Mouse (Mus musculus): ENCODE measurements around the gene E2f6. TPM values are rescaled to one million over a fixed set of nuclear protein-coding genes. Genes with fewer than 3 reads are reported as not detected.
A peak's percentile ranks its signal among the peaks of the same experiment; 100 is the strongest.

The E2f6 gene
- polyA plus RNA-seq, 1 experiment from 2014 or later: 45.5 TPM

DNA sequence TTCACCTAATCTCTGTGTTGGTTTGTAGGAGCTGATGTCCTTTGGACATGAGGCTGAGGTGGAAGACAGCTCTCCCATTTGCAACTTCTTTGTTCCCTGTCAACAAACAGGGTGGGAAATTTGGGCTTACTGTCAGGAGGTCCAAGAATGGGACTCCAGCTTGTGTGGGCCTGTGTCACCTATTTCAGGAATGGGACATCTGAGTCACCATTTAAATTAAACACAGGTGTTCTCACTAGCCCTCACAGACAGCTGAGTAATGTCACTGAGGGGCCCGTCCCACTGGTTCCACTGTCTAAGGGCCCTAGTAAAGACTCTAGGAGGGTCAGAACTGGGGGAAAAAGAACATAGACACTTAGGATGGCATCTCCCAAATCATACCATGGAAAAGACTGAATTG is 61.2 kb downstream of the E2f6 start:
- no peak overlapping the region for H3K4me3 ChIP-seq (ENCODE audit: low read length)
- H3K4me1 ChIP-seq (ENCODE audit: control insufficient read depth, insufficient read depth, low read length): peaks cover 67% of the 10 kb centered on the region
- no peak overlapping the region for H3K4me2 ChIP-seq (ENCODE audit: low read depth, low read length)
- H3K27me3 ChIP-seq (ENCODE audit: control insufficient read depth, insufficient read depth, low read length): no peaks in the 10 kb centered on the region
- no peak overlapping the region for H3K9ac ChIP-seq (ENCODE audit: low read length)
- ATAC-seq (replicated peaks; ENCODE audit: extremely low read depth, insufficient read depth, low FRiP score): no peak
- WGBS: 78% methylated on average over 1 of the region's 1 CpGs
- no peaks in the 10 kb centered on the region for H3K9me3 ChIP-seq (replicated peaks; ENCODE audit: control insufficient read depth, low read length)
- no peak overlapping the region for H3K27ac ChIP-seq (ENCODE audit: low read length)
- no peaks in the 10 kb centered on the region for H3K36me3 ChIP-seq (ENCODE audit: control insufficient read depth, insufficient read depth)

- H3K4me1 ChIP-seq (ENCODE audit: control insufficient read depth, insufficient read depth, low read length): peaks cover 68% of the 10 kb centered on the region
- no peak overlapping the region for H3K4me2 ChIP-seq (ENCODE audit: low read depth, low read length)
- H3K27ac ChIP-seq (ENCODE audit: low read length): no peak overlapping the region
- no peak overlapping the region for H3K9ac ChIP-seq (ENCODE audit: low read length)
- H3K36me3 ChIP-seq (ENCODE audit: control insufficient read depth, insufficient read depth): no peaks in the 10 kb centered on the region
- H3K4me3 ChIP-seq (ENCODE audit: low read length): no peak overlapping the region
- WGBS: 49% methylated on average over 7 of the region's 7 CpGs
- no peaks in the 10 kb centered on the region for H3K9me3 ChIP-seq (replicated peaks; ENCODE audit: control insufficient read depth, low read length)
- H3K27me3 ChIP-seq (ENCODE audit: control insufficient read depth, insufficient read depth, low read length): no peaks in the 10 kb centered on the region
- ATAC-seq (replicated peaks; ENCODE audit: extremely low read depth, insufficient read depth, low FRiP score): no peak
These were observed 62.2 kb downstream of the E2f6 start for GRCm38 (mm10) chr12:16872926-16873464.

GRCm38 (mm10) chr12:16873549-16873948 is 62.8 kb downstream of the E2f6 start:
- Histone ChIP-seq H3K27me3 (ENCODE audit: control insufficient read depth, insufficient read depth, low read length) (no peaks in the 10 kb centered on the region), H3K4me1 (ENCODE audit: control insufficient read depth, insufficient read depth, low read length) (peaks cover 62% of the 10 kb centered on the region), H3K27ac (ENCODE audit: low read length) (no peak overlapping the region), H3K36me3 (ENCODE audit: control insufficient read depth, insufficient read depth) (no peaks in the 10 kb centered on the region), H3K4me2 (ENCODE audit: low read depth, low read length) (no peak overlapping the region), H3K9me3 (replicated peaks; ENCODE audit: control insufficient read depth, low read length) (no peaks in the 10 kb centered on the region), H3K9ac (ENCODE audit: low read length) (no peak overlapping the region), H3K4me3 (ENCODE audit: low read length) (no peak overlapping the region)
- WGBS: 53% methylated on average over 7 of the region's 7 CpGs
- no peak for ATAC-seq (replicated peaks; ENCODE audit: extremely low read depth, insufficient read depth, low FRiP score)

DNA sequence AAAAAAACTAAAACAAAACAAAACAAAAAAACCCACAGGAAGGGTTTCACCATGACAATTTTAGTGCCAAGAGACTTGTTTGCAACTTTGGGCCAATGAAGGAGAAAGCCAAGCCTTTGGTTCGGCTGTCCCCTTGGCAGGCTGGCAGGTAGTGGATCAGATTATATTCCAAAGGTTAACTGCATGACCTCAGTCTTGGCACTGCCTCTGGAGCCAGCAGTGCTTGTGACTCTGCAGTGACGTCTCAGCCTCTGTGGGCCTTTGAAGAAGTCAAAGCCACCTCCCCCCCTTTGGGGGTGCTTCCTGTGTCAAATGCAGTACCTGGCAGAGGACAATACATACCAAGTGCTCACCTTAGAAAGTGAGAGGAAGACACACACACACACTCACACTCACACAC is 63.3 kb downstream of the E2f6 start:
- no peaks in the 10 kb centered on the region for H3K27me3 ChIP-seq (ENCODE audit: control insufficient read depth, insufficient read depth, low read length)
- ATAC-seq (replicated peaks; ENCODE audit: extremely low read depth, insufficient read depth, low FRiP score): no peak
- WGBS: 22% methylated on average over 2 of the region's 2 CpGs
- no peak overlapping the region for H3K9ac ChIP-seq (ENCODE audit: low read length)
- no peak overlapping the region for H3K4me2 ChIP-seq (ENCODE audit: low read depth, low read length)
- H3K4me3 ChIP-seq (ENCODE audit: low read length): no peak overlapping the region
- no peak overlapping the region for H3K27ac ChIP-seq (ENCODE audit: low read length)
- peaks cover 57% of the 10 kb centered on the region for H3K4me1 ChIP-seq (ENCODE audit: control insufficient read depth, insufficient read depth, low read length)
- H3K9me3 ChIP-seq (replicated peaks; ENCODE audit: control insufficient read depth, low read length): no peaks in the 10 kb centered on the region
- H3K36me3 ChIP-seq (ENCODE audit: control insufficient read depth, insufficient read depth): no peaks in the 10 kb centered on the region

DNA sequence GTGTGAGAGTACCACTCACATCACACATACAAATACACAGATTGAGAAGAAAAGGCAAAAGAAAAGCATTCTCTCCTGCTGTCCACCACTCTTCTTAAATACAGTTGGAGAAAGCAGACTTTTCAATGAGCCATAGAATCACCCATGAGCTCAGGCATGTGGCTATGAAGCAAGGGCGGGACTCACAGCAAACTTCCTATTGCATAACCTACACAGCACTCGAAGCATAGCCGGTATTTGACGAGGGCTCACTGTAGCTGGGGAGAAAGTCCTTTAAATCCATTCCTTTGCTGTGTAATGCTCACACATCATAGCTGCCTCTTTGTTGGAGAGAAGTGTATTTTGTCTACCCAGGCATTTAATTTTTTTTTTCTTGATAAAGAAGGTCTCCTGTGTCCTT is 64.5 kb downstream of the E2f6 start:
- 17% methylated on average over 4 of the region's 4 CpGs for WGBS
- ATAC-seq (replicated peaks; ENCODE audit: extremely low read depth, insufficient read depth, low FRiP score): no peak
- Histone ChIP-seq H3K27ac (ENCODE audit: low read length) (peak overlapping the region; percentile 29; the same call in 1 of the 2 replicates), H3K9ac (ENCODE audit: low read length) (0 out of 2 replicates have a peak overlapping the region, but pooled peaks have one; percentile 17), H3K4me2 (ENCODE audit: low read depth, low read length) (no peak overlapping the region), H3K9me3 (replicated peaks; ENCODE audit: control insufficient read depth, low read length) (no peaks in the 10 kb centered on the region), H3K4me3 (ENCODE audit: low read length) (no peak overlapping the region), H3K36me3 (ENCODE audit: control insufficient read depth, insufficient read depth) (no peaks in the 10 kb centered on the region), H3K27me3 (ENCODE audit: control insufficient read depth, insufficient read depth, low read length) (no peaks in the 10 kb centered on the region), H3K4me1 (ENCODE audit: control insufficient read depth, insufficient read depth, low read length) (peaks cover 46% of the 10 kb centered on the region)

DNA sequence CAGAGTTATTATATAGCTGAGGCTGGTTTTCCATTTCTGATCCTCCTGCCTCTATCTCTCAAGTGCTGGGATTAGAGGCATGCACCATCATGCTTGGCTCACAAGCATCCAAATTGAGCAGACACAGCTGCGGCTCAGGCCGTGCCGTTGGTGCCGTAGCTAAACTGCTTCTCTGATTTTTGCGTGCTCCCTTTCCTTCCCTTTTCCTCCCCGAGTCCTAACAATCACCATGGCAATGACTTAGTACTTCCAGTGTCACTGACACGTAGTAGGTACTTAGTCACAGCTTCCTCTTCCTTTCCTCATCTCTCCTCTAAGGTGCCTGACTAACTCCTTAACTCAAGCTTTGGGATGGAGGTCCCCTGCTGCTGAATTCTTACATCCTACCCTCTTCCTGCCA is 64.9 kb downstream of the E2f6 start:
- Histone ChIP-seq H3K9me3 (replicated peaks; ENCODE audit: control insufficient read depth, low read length) (no peaks in the 10 kb centered on the region), H3K27ac (ENCODE audit: low read length) (peak overlapping the region; percentile 29; the same call in 1 of the 2 replicates), H3K4me3 (ENCODE audit: low read length) (no peak overlapping the region), H3K4me1 (ENCODE audit: control insufficient read depth, insufficient read depth, low read length) (peaks cover 41% of the 10 kb centered on the region), H3K27me3 (ENCODE audit: control insufficient read depth, insufficient read depth, low read length) (no peaks in the 10 kb centered on the region), H3K4me2 (ENCODE audit: low read depth, low read length) (no peak overlapping the region), H3K9ac (ENCODE audit: low read length) (no peak overlapping the region), H3K36me3 (ENCODE audit: control insufficient read depth, insufficient read depth) (no peaks in the 10 kb centered on the region)
- 50% methylated on average over 7 of the region's 7 CpGs for WGBS
- no peak for ATAC-seq (replicated peaks; ENCODE audit: extremely low read depth, insufficient read depth, low FRiP score)

GRCm38 (mm10) chr12:16876667-16877066 is 65.9 kb downstream of the E2f6 start:
- H3K27ac ChIP-seq (ENCODE audit: low read length): peak overlapping the region; percentile 61
- no peak overlapping the region for H3K4me3 ChIP-seq (ENCODE audit: low read length)
- no peaks in the 10 kb centered on the region for H3K9me3 ChIP-seq (replicated peaks; ENCODE audit: control insufficient read depth, low read length)
- H3K9ac ChIP-seq (ENCODE audit: low read length): no peak overlapping the region
- H3K27me3 ChIP-seq (ENCODE audit: control insufficient read depth, insufficient read depth, low read length): no peaks in the 10 kb centered on the region
- peaks cover 37% of the 10 kb centered on the region for H3K4me1 ChIP-seq (ENCODE audit: control insufficient read depth, insufficient read depth, low read length)
- no peak overlapping the region for H3K4me2 ChIP-seq (ENCODE audit: low read depth, low read length)
- H3K36me3 ChIP-seq (ENCODE audit: control insufficient read depth, insufficient read depth): no peaks in the 10 kb centered on the region
- 45% methylated on average over 3 of the region's 3 CpGs for WGBS
- ATAC-seq (replicated peaks; ENCODE audit: extremely low read depth, insufficient read depth, low FRiP score): no peak

DNA sequence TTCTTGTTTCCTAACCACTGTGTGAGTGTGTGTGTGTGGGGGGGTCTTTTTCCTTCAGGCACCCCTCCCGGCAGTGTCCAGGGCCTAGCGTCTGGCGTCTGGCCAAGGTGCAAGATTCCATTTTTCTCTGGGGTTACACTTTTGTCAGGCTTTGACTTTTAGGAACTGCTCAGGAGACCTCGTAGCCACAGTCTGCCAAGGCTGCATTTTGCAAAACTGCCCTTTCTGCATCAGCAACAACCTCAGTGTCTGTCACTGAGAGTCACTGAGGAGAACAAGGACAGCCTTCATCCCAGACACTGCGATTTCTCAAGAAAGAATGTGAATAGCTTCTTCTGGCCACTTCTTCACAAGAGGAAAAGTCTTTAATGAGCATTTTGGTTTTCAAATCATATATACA is 66.4 kb downstream of the E2f6 start:
- peaks cover 37% of the 10 kb centered on the region for H3K4me1 ChIP-seq (ENCODE audit: control insufficient read depth, insufficient read depth, low read length)
- H3K4me3 ChIP-seq (ENCODE audit: low read length): no peak overlapping the region
- WGBS: 32% methylated on average over 5 of the region's 5 CpGs
- no peaks in the 10 kb centered on the region for H3K9me3 ChIP-seq (replicated peaks; ENCODE audit: control insufficient read depth, low read length)
- H3K9ac ChIP-seq (ENCODE audit: low read length): 0 out of 2 replicates have a peak overlapping the region, but pooled peaks have one; percentile 25
- ATAC-seq (replicated peaks; ENCODE audit: extremely low read depth, insufficient read depth, low FRiP score): no peak
- no peaks in the 10 kb centered on the region for H3K36me3 ChIP-seq (ENCODE audit: control insufficient read depth, insufficient read depth)
- H3K27ac ChIP-seq (ENCODE audit: low read length): peak overlapping the region; percentile 61
- no peaks in the 10 kb centered on the region for H3K27me3 ChIP-seq (ENCODE audit: control insufficient read depth, insufficient read depth, low read length)
- no peak overlapping the region for H3K4me2 ChIP-seq (ENCODE audit: low read depth, low read length)

GRCm38 (mm10) chr12:16877679-16878078 is 66.9 kb downstream of the E2f6 start:
- ATAC-seq (replicated peaks; ENCODE audit: extremely low read depth, insufficient read depth, low FRiP score): no peak
- Histone ChIP-seq H3K27me3 (ENCODE audit: control insufficient read depth, insufficient read depth, low read length) (no peaks in the 10 kb centered on the region), H3K4me2 (ENCODE audit: low read depth, low read length) (no peak overlapping the region), H3K4me3 (ENCODE audit: low read length) (no peak overlapping the region), H3K9ac (ENCODE audit: low read length) (no peak overlapping the region), H3K27ac (ENCODE audit: low read length) (no peak overlapping the region), H3K9me3 (replicated peaks; ENCODE audit: control insufficient read depth, low read length) (no peaks in the 10 kb centered on the region), H3K4me1 (ENCODE audit: control insufficient read depth, insufficient read depth, low read length) (peaks cover 38% of the 10 kb centered on the region), H3K36me3 (ENCODE audit: control insufficient read depth, insufficient read depth) (no peaks in the 10 kb centered on the region)
- 9% methylated on average over 1 of the region's 1 CpGs for WGBS
